Mouse (Mus musculus): Measurements from ENCODE around the gene Rgs3. TPM values are rescaled to one million over a fixed set of nuclear protein-coding genes. Genes with fewer than 3 reads are reported as not detected.

Gene Rgs3
- total RNA-seq (2017), result 6.2 and 8.2 TPM in 2 replicates

GRCm38 (mm10) chr4:62559797-62560329 is at the start of gene Rgs3:
Gene Rgs3 (plus strand): TSS chr4:62559847.
- no peak for ATAC-seq (replicated peaks; ENCODE audit: low read depth, poor library complexity, severe bottlenecking)

DNA sequence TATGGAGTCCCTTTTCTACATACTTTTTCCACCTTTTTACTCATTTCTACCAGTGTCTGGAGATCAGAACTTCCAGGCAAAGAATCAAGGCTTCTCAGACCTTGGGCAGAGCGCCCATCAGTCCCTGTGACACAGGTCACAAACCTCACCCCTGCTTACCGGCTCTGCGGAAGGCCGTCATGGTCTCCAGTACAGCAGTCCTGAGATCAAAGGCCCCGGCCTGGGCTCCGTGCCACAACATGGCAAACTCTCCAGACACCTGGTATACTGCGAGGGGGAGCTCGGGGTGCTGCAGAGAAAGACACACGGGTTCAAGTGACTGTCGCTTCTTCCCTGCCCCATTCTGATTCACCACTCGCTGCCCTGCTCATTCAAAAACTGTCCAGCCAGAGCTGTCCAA is 49.7 kb upstream of the Rgs3 start:
- no peak for ATAC-seq (replicated peaks; ENCODE audit: low read depth, poor library complexity, severe bottlenecking)

DNA sequence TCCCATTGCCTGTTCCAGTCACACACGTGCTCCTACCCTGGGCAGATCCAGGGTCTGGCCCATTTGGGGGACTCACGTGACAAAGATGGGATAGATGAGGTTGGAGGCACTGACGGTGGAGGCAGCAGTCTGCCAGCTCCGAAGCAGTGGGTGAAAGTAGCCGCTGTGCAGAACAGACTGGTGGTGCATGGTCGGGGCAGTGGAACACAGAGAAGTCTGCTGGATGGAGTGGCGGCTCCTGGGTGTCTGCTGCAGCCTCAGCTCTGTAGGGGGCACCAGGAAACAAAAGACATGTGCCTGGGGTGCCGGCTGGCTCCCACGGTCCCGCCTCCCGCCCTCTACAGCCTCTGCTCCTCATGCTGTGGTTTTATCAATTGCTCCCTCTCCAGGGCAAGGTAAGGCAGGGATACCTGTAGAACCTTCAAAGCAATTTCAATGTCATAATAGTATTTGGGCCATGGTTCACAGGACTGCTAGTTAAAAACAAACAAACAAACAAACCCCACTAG is 45.6 kb upstream of the Rgs3 start:
- no peak for ATAC-seq (replicated peaks; ENCODE audit: low read depth, poor library complexity, severe bottlenecking)

DNA sequence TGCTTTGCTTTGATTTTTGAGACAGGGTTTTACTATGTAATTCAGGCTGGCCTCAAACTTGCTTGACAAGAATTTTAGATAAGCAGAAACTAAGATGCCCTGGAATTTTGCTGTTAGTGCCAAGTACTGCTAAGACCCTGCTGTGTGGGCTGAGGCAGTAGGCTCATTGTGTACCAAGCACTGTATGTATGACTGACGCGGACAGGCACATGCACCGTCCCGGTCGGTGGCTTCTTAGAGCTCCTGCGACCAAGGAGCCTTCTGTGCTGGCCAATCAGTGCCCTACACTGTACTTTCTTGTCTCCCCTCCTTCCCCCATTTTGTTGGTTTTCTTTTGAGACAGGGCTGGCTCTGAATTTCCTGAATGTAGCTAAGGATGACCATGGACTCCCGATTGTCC is 44.7 kb upstream of the Rgs3 start:
- no peak for ATAC-seq (replicated peaks; ENCODE audit: low read depth, poor library complexity, severe bottlenecking)

DNA sequence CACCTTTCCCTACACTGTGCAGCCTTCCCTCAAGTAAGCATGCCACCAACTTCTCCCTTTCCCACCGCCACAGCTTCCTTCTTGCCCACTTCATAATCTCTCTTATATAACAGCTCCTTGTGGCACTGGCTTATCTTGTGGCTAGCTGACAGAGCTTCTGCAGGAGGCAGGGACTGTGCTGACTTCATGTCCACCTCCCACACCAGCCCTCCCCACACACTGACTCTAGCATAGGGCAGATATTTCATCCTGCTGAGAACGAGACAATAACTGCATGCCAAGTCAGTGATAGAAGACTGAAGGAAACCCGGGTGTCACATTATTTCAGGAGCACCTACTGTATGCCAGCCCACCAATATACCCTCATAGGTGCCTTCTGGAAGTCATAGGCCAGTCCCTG is 44.2 kb upstream of the Rgs3 start:
- peak; percentile 48 for ATAC-seq (replicated peaks; ENCODE audit: low read depth, poor library complexity, severe bottlenecking)

DNA sequence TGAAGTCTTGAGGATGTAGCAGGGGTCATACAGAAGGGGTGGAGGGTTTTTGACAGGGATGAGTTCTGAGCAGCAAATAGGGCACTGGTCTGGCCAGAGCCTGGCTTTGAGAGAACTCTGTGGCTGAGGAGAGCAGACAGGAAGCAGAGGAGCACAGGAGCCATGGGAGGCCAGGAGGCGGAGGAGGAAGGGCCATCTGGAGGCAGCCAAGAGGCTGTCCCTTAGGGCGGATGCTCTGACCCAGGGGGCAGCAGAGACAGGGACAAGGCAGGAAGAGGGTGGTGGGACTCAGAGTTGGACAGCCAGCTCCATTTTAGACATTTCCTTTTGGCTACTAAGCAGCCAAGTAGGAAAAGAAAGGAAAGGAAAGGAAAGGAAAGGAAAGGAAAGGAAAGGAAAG is 43.6 kb upstream of the Rgs3 start:
- ATAC-seq (replicated peaks; ENCODE audit: low read depth, poor library complexity, severe bottlenecking), result no peak

GRCm38 (mm10) chr4:62516579-62516978 is 43.1 kb upstream of the Rgs3 start:
- peak; percentile 45 for ATAC-seq (replicated peaks; ENCODE audit: low read depth, poor library complexity, severe bottlenecking)

GRCm38 (mm10) chr4:62517046-62517445 is 42.6 kb upstream of the Rgs3 start:
- no peak for ATAC-seq (replicated peaks; ENCODE audit: low read depth, poor library complexity, severe bottlenecking)

- ATAC-seq (replicated peaks; ENCODE audit: low read depth, poor library complexity, severe bottlenecking), result no peak
Observed at GRCm38 (mm10) chr4:62517538-62518415, 41.9 kb upstream of the Rgs3 start.

GRCm38 (mm10) chr4:62518416-62519121 is 41.1 kb upstream of the Rgs3 start:
- no peak for ATAC-seq (replicated peaks; ENCODE audit: low read depth, poor library complexity, severe bottlenecking)

- ATAC-seq (replicated peaks; ENCODE audit: low read depth, poor library complexity, severe bottlenecking), result peak; percentile 12
Observed at GRCm38 (mm10) chr4:62519122-62519848, 40.4 kb upstream of the Rgs3 start.

GRCm38 (mm10) chr4:62519849-62520233 is 39.8 kb upstream of the Rgs3 start, which contains the start of gene Alad:
Gene Alad (minus strand): TSS chr4:62519918.
- peak; percentile 48 for ATAC-seq (replicated peaks; ENCODE audit: low read depth, poor library complexity, severe bottlenecking)

- ATAC-seq (replicated peaks; ENCODE audit: low read depth, poor library complexity, severe bottlenecking), result no peak
Observed at GRCm38 (mm10) chr4:62520892-62521400, 38.7 kb upstream of the Rgs3 start.

- peak; percentile 93 for ATAC-seq (replicated peaks; ENCODE audit: low read depth, poor library complexity, severe bottlenecking)
Observed at GRCm38 (mm10) chr4:62524651-62525488, 34.8 kb upstream of the Rgs3 start, which contains the start of the genes Pole3 and 4933430I17Rik. Gene Pole3 (minus strand): TSS chr4:62525068. Gene 4933430I17Rik (plus strand): TSS chr4:62525369.

GRCm38 (mm10) chr4:62525489-62525811 is 34.2 kb upstream of the Rgs3 start:
- ATAC-seq (replicated peaks; ENCODE audit: low read depth, poor library complexity, severe bottlenecking), result no peak

DNA sequence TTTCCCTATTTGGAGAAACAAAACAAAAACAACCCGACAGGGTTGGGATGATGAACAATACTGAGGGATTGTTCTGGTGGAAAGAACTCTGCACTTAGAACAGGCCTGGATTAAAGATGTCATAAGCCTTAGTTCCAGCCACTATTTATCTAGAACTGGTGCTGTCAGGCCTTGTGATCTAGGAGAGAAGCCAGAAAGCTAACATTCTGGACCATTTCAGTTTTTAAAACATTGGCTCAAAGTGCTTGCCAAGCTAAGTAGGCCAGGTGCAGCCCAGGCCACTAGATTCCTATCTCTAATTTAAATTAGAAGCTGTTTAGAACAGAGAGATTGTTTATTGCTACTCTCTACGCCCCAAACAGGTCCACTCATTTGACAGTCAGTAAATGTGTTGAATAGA is 33.4 kb upstream of the Rgs3 start:
- ATAC-seq (replicated peaks; ENCODE audit: low read depth, poor library complexity, severe bottlenecking), result no peak

DNA sequence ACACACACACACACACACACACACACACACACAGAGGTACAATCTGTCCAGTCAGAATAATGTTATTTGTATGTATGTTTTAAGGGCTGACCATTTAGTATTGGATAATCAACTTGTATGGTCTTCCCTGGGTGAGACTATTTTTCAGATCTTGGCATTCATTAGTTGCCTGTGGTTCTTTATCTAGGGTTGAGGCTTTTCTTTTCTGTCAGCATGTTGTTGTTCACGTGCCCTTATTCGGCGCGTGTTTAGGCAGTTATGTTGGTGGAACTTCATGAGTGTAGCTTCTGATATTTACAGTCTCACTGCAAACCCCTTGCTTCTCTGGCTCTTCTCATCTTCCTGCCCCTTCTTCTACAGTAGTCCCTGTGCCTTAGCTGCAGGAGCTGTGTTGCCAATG is 32.0 kb upstream of the Rgs3 start:
- ATAC-seq (replicated peaks; ENCODE audit: low read depth, poor library complexity, severe bottlenecking), result peak; percentile 21; the same call in 1 of the 2 replicates

GRCm38 (mm10) chr4:62533729-62534128 is 25.9 kb upstream of the Rgs3 start:
- ATAC-seq (replicated peaks; ENCODE audit: low read depth, poor library complexity, severe bottlenecking), result no peak

DNA sequence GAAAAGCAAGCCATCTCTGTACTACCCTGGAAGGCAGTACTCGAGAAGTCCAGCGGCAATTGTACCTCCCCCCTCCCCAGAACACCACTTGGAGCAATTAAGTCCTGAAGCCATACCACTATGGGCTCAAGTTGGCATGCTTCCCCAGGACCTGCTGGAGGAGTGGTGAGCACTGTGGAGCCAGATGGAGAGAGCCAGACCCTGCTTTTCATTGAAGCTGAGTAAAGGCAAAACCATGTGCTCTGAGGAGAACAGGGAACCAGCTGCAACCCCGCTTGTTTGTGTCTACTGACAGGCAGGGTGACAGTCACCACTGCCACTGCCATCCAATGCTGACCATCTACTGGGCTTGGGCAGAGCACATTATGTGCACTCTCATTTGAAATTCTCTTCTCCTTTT is 17.8 kb upstream of the Rgs3 start:
- no peak for ATAC-seq (replicated peaks; ENCODE audit: low read depth, poor library complexity, severe bottlenecking)
